Mouse (Mus musculus): ENCODE measurements around the gene Myt1l.

- TF ChIP-seq CTCF (IDR thresholded peaks at IDR 0.05; ENCODE audit: borderline replicate concordance, control insufficient read depth, extremely low read depth, insufficient read depth, low read length, poor library complexity), result no peak
- no peak for TF ChIP-seq POLR2A (IDR thresholded peaks at IDR 0.05; ENCODE audit: control insufficient read depth, extremely low read depth, insufficient read depth, low read length, poor library complexity)
These were observed 195.6 kb downstream of the Myt1l start for GRCm38 (mm10) chr12:29723722-29724338.

All from thymus, adult 2 months (tissue).